Mouse (Mus musculus): ENCODE measurements around the gene Trip4. TPM values are rescaled to one million over a fixed set of nuclear protein-coding genes. Genes with fewer than 3 reads are reported as not detected.

The Trip4 gene
- 109 TPM in 1 of 2 replicates, not detected in the other for polyA plus RNA-seq (2012; ENCODE audit: insufficient read depth, insufficient read length, low replicate concordance, missing spikeins)

DNA sequence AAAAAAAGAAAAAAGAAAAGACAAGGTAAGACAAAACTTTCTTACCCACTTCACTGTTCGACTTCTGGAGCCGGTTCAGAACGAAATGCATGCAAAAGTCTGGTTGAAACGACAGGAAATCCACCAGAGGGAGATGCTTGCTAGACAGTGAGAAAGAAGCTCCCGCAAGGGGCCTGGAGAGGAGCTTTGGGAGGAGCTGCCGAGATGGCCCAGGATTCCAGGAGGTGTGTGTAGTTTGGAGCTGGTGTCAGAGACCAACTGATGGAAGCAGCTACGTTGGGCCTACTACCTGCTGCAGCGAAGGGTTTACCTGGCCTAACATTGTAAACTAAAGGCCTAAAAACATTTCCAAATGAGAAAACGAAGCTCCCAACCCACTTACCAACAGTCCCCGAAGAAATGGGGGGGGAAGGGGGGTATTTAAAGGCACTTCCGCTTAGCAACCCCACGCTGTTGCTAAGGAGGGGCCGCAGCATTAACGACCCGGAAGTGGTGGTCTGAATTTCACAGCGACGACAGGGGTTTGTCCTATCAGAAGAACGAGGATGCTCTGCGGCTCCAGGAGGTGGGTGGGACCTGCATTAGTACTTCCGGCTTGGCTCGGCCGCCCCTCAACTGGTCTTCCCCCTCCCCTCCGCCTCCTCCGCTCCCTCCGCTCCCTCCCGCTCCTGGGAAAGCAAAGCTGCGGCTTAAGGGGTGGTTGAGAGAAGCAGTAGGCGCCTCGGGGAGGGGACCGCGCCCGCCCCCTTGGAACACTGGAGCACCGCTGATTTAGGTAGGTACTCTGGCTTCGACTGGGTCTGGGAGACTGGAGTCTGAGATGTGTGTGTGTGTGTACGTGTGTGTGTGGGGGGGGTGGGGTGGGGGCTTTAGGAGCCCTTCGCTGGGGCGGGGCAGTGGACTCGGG lies at the start of gene Trip4, which contains the start of gene Csnk1g1:
Trip4 (minus strand) TSS at position 401 of the 907 bp plus-strand sequence.
Csnk1g1 (plus strand) TSS at position 531 of the 907 bp plus-strand sequence.
- under 1% methylated on average over 38 of the region's 38 CpGs for WGBS
- TF ChIP-seq CTCF (IDR thresholded peaks at IDR 0.05; ENCODE audit: insufficient read depth, low read depth, low read length), result no peak
- 0 out of 2 replicates have a peak, but pooled peaks have one; percentile 31 for TF ChIP-seq POLR2A (IDR thresholded peaks at IDR 0.05; ENCODE audit: insufficient read depth, low read depth, low read length)

DNA sequence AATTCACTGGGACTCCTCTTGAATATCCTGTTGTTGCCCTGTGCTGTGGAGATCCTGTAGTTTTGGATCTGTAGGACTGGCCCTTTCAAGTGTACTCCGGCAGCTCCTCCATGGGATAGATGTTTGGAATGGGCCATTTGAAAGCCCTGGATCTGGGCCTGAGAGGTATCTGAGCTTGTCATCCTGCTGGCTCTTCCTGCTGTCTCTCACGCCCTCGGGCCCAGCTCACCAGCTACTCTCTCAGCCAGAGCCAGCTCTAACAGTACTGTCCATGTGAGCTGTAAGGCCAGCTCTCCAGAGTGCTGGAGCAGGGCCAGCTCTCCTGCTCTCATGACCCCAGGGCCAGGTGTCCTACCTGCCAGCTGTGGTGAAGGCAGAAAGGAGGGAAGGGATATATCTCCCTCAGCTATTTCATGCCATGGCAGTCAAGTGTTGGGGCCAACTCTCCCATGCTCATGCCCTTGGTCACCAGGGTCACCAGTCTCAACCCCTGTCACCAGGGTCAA lies 42.5 kb upstream of the Trip4 start:
- H3K4me3 ChIP-seq (ENCODE audit: insufficient read depth, low read depth, low read length), result no peak overlapping the region
- 91% methylated on average over 3 of the region's 3 CpGs for WGBS
- no peak overlapping the region for H3K27ac ChIP-seq (ENCODE audit: insufficient read depth, low read depth, low read length)
- no peaks in the 10 kb centered on the region for H3K4me1 ChIP-seq (ENCODE audit: control insufficient read depth, insufficient read depth, low read length)
- no peak for TF ChIP-seq CTCF (IDR thresholded peaks at IDR 0.05; ENCODE audit: insufficient read depth, low read depth, low read length)
- no peak for TF ChIP-seq POLR2A (IDR thresholded peaks at IDR 0.05; ENCODE audit: insufficient read depth, low read depth, low read length)

More for the DNA sequence above, at the start of gene Trip4, which contains the start of gene Csnk1g1:
- H3K27ac ChIP-seq (ENCODE audit: insufficient read depth, low read depth, low read length), result peak within 1 kb of the TSS; percentile 32; the same call in 1 of the 2 replicates
- no peaks in the 10 kb centered on the region for H3K4me1 ChIP-seq (ENCODE audit: control insufficient read depth, insufficient read depth, low read length)
- peak within 1 kb of the TSS; percentile 85 for H3K4me3 ChIP-seq (ENCODE audit: insufficient read depth, low read depth, low read length)

DNA sequence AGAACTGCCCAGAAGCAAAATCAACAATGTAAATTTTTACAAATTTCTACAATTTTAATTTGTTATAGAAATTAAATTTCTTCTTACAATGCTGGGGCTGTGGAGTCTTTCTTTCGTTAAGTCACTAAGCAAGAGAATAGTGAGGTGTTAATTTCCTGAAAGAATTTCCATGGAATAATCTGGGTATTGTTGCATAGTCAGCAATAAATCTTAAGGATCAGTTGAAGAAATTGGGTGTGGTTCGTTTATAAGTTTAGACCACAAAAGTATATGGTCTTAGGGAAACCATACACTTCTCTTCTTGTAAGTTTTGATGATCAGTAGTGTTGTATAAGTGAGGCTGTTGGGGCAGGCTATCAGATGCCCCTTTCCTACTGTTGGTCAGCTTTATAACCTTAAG lies 29.0 kb upstream of the Trip4 start:
- no peak overlapping the region for H3K27ac ChIP-seq (ENCODE audit: insufficient read depth, low read depth, low read length)
- no peak for TF ChIP-seq POLR2A (IDR thresholded peaks at IDR 0.05; ENCODE audit: insufficient read depth, low read depth, low read length)
- TF ChIP-seq CTCF (IDR thresholded peaks at IDR 0.05; ENCODE audit: insufficient read depth, low read depth, low read length), result no peak
- no peak overlapping the region for H3K4me3 ChIP-seq (ENCODE audit: insufficient read depth, low read depth, low read length)
- no peaks in the 10 kb centered on the region for H3K4me1 ChIP-seq (ENCODE audit: control insufficient read depth, insufficient read depth, low read length)
- WGBS, result 95% methylated on average over 2 of the region's 2 CpGs

DNA sequence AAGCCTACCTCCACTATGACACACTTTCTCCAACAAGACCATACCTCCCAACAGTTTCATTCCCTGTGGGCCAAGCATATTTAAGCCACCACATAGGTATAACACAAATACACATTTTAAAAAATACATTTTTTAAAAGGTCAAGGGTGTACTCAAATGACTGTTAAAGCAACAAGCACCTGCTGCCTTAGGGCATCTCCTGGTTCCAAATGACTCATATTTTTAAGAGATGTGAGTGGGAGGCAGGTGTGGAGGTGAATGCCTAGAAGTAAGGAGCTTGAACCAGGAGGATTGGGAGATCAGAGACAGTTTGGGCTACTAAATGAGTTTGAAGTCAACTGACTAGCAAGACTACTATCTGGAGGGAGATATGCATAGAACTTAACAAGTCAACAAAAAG lies 21.2 kb upstream of the Trip4 start:
- H3K4me3 ChIP-seq (ENCODE audit: insufficient read depth, low read depth, low read length), result no peak overlapping the region
- H3K4me1 ChIP-seq (ENCODE audit: control insufficient read depth, insufficient read depth, low read length), result no peaks in the 10 kb centered on the region
- H3K27ac ChIP-seq (ENCODE audit: insufficient read depth, low read depth, low read length), result no peak overlapping the region
- no peak for TF ChIP-seq POLR2A (IDR thresholded peaks at IDR 0.05; ENCODE audit: insufficient read depth, low read depth, low read length)
- TF ChIP-seq CTCF (IDR thresholded peaks at IDR 0.05; ENCODE audit: insufficient read depth, low read depth, low read length), result no peak

DNA sequence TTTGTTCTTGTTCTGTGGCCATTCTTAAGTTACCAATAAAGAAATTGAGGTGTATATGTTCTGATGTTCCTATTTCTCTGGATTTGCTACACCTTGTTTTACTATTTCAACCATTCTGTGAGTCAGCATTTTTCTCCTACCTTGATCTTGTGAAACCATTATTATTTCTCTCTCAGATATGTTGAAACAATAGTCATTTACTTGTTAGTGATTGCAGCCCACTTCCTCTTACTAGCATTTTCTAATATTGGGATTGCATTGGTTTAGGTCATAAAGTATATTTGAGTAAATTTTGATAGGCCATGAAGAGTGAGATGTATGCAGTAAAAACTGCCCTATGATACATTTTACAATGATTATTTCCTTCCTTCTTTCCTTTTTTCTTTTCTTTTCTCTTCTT lies 19.9 kb upstream of the Trip4 start:
- no peak overlapping the region for H3K4me3 ChIP-seq (ENCODE audit: insufficient read depth, low read depth, low read length)
- no peaks in the 10 kb centered on the region for H3K4me1 ChIP-seq (ENCODE audit: control insufficient read depth, insufficient read depth, low read length)
- no peak for TF ChIP-seq POLR2A (IDR thresholded peaks at IDR 0.05; ENCODE audit: insufficient read depth, low read depth, low read length)
- no peak for TF ChIP-seq CTCF (IDR thresholded peaks at IDR 0.05; ENCODE audit: insufficient read depth, low read depth, low read length)
- H3K27ac ChIP-seq (ENCODE audit: insufficient read depth, low read depth, low read length), result no peak overlapping the region

DNA sequence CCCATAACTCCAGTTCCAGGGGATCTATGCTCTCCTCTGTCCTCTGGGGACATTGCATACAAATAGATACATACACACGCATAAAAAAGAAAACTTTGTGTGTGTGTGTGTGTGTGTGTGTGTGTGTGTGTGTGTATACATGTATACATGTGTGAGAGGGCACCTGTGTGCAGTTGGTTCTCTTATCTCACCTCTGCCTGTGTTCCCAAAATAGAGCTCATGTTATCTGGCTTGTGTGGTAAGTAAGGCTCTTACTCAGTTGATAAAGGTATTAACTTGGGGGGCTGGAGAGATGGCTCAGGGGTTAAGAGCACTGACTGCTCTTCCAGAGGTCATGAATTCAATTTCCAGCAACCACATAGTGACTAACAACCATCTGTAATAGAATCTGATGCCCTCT lies 8.4 kb upstream of the Trip4 start:
- TF ChIP-seq POLR2A (IDR thresholded peaks at IDR 0.05; ENCODE audit: insufficient read depth, low read depth, low read length), result no peak
- TF ChIP-seq CTCF (IDR thresholded peaks at IDR 0.05; ENCODE audit: insufficient read depth, low read depth, low read length), result no peak
- Histone ChIP-seq H3K27ac (ENCODE audit: insufficient read depth, low read depth, low read length) (no peak overlapping the region), H3K4me1 (ENCODE audit: control insufficient read depth, insufficient read depth, low read length) (no peaks in the 10 kb centered on the region), H3K4me3 (ENCODE audit: insufficient read depth, low read depth, low read length) (no peak overlapping the region)
- WGBS, result 86% methylated on average over 1 of the region's 1 CpGs

DNA sequence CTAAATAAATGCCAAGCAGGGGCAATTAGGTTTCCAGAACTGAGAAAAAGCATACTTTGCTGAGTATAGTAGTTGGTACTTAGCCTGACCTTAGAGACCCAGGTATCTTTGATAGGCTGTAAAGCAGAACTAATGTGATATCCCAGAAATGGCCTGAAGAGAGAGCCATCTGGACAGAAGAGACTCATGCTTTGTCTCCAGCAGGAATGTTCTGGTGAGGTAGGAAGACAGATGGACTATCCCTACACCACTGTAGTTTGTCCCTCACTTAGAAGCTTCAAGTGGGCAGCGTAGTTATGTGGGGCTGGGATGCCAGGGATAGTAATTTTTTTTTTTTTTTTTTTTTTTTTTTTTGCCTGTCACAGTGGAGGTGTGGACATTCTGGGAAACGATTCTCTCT lies 5.4 kb upstream of the Trip4 start:
- TF ChIP-seq CTCF (IDR thresholded peaks at IDR 0.05; ENCODE audit: insufficient read depth, low read depth, low read length) (no peak), POLR2A (IDR thresholded peaks at IDR 0.05; ENCODE audit: insufficient read depth, low read depth, low read length) (no peak)
- Histone ChIP-seq H3K4me1 (ENCODE audit: control insufficient read depth, insufficient read depth, low read length) (no peaks in the 10 kb centered on the region), H3K27ac (ENCODE audit: insufficient read depth, low read depth, low read length) (no peak overlapping the region), H3K4me3 (ENCODE audit: insufficient read depth, low read depth, low read length) (no peak overlapping the region)
- 80% methylated on average over 2 of the region's 2 CpGs for WGBS

DNA sequence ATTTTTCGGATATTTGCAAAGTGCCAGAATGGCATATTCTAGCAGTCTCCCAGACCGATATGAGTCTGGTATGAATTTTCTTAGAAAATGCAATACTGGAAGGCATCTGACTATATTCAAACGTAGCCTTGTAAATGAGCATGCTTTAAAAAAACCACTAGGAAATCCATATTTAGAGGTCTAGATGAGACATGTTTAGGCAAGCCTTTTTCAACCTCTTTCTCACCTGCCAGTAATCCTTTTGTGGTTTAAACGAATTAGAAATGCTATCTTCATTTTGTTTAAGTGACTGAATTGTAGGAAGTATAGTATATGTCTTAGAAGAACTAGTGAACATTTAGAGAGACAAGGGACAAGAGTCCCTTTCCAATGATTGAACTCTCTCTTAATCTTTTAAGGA lies 1.2 kb upstream of the Trip4 start:
- TF ChIP-seq CTCF (IDR thresholded peaks at IDR 0.05; ENCODE audit: insufficient read depth, low read depth, low read length) (no peak), POLR2A (IDR thresholded peaks at IDR 0.05; ENCODE audit: insufficient read depth, low read depth, low read length) (no peak)
- Histone ChIP-seq H3K4me3 (ENCODE audit: insufficient read depth, low read depth, low read length) (peak overlapping the region; percentile 85), H3K4me1 (ENCODE audit: control insufficient read depth, insufficient read depth, low read length) (no peaks in the 10 kb centered on the region), H3K27ac (ENCODE audit: insufficient read depth, low read depth, low read length) (no peak overlapping the region)
- WGBS, result 2% methylated on average over 4 of the region's 4 CpGs

DNA sequence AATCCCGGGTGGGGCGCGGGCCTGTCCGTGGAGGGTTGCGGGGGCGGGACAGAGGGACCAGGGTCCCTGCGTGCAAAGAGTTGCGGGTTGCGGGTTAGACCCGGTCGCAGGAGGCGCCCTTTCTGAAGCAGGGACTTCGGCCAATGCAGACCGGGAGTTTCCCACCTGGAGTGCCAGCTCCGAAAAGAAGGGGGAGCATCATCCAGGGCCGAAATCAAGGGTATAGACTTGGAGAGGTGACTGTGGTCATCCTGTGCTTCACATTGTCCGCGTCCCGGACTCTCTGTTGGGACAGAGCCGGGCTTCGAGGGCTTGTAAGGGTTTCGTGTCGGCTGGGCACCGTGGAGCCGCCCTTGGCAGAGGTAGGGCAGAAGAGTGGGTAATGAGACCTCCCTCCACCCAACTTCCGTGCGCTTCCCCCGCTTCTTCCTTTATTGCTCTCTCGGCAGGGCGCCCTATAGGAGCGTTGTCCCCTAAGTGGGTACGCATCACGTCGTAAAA lies 757 bp upstream of the Trip4 start:
- TF ChIP-seq POLR2A (IDR thresholded peaks at IDR 0.05; ENCODE audit: insufficient read depth, low read depth, low read length) (no peak), CTCF (IDR thresholded peaks at IDR 0.05; ENCODE audit: insufficient read depth, low read depth, low read length) (no peak)
- under 1% methylated on average over 34 of the region's 34 CpGs for WGBS
- Histone ChIP-seq H3K4me3 (ENCODE audit: insufficient read depth, low read depth, low read length) (peak overlapping the region; percentile 85), H3K27ac (ENCODE audit: insufficient read depth, low read depth, low read length) (no peak overlapping the region), H3K4me1 (ENCODE audit: control insufficient read depth, insufficient read depth, low read length) (no peaks in the 10 kb centered on the region)

Measured in olfactory bulb, adult 2 months (tissue).